Mouse (Mus musculus): ENCODE measurements around the gene Astl. TPM values are rescaled to one million over a fixed set of nuclear protein-coding genes. Genes with fewer than 3 reads are reported as not detected.

Astl gene
- total and polyA plus RNA-seq, 2 experiments from 2014 or later = not detected

GRCm38 (mm10) chr2:127390846-127391245 is 52.4 kb downstream of the Astl start:
- 71% methylated on average over 4 of the region's 4 CpGs for WGBS
- TF ChIP-seq CTCF (IDR thresholded peaks at IDR 0.05) = no peak
- no peak for DNase-seq (ENCODE audit: low spot score)
- no peak for ATAC-seq (ENCODE audit: low FRiP score)
- H3K9me3 ChIP-seq (ENCODE audit: low read length) = no peaks in the 10 kb centered on the region
- H3K9ac ChIP-seq (replicated peaks; ENCODE audit: low read length, poor library complexity, severe bottlenecking) = no peak overlapping the region
- no peak overlapping the region for H3K4me2 ChIP-seq (ENCODE audit: low read depth, low read length, poor library complexity, severe bottlenecking)
- no peaks in the 10 kb centered on the region for H3K36me3 ChIP-seq (ENCODE audit: insufficient read depth, low read length)
- no peak overlapping the region for H3K4me3 ChIP-seq (ENCODE audit: low read depth, low read length)
- no peaks in the 10 kb centered on the region for H3K4me1 ChIP-seq (ENCODE audit: insufficient read depth, low read length)
- H3K27me3 ChIP-seq (ENCODE audit: insufficient read depth, low read length) = no peaks in the 10 kb centered on the region
- no peak overlapping the region for H3K27ac ChIP-seq (ENCODE audit: low read depth, low read length)

GRCm38 (mm10) chr2:127391323-127391722 is 52.9 kb downstream of the Astl start:
- ATAC-seq (ENCODE audit: low FRiP score) = no peak
- 81% methylated on average over 3 of the region's 3 CpGs for WGBS
- Histone ChIP-seq H3K27me3 (ENCODE audit: insufficient read depth, low read length) (no peaks in the 10 kb centered on the region), H3K36me3 (ENCODE audit: insufficient read depth, low read length) (no peaks in the 10 kb centered on the region), H3K4me1 (ENCODE audit: insufficient read depth, low read length) (no peaks in the 10 kb centered on the region), H3K9me3 (ENCODE audit: low read length) (no peaks in the 10 kb centered on the region), H3K9ac (replicated peaks; ENCODE audit: low read length, poor library complexity, severe bottlenecking) (no peak overlapping the region), H3K4me3 (ENCODE audit: low read depth, low read length) (no peak overlapping the region), H3K27ac (ENCODE audit: low read depth, low read length) (no peak overlapping the region), H3K4me2 (ENCODE audit: low read depth, low read length, poor library complexity, severe bottlenecking) (no peak overlapping the region)
- TF ChIP-seq CTCF (IDR thresholded peaks at IDR 0.05) = no peak
- DNase-seq (ENCODE audit: low spot score) = no peak

- no peaks in the 10 kb centered on the region for H3K36me3 ChIP-seq (ENCODE audit: insufficient read depth, low read length)
- no peak for TF ChIP-seq CTCF (IDR thresholded peaks at IDR 0.05)
- WGBS = 90% methylated on average over 5 of the region's 5 CpGs
These were observed 56.2 kb downstream of the Astl start for GRCm38 (mm10) chr2:127394606-127395161.

GRCm38 (mm10) chr2:127398738-127399137 is 60.3 kb downstream of the Astl start:
- H3K9me3 ChIP-seq (ENCODE audit: low read length) = no peaks in the 10 kb centered on the region
- H3K4me2 ChIP-seq (ENCODE audit: low read depth, low read length, poor library complexity, severe bottlenecking) = no peak overlapping the region
- 91% methylated on average over 7 of the region's 7 CpGs for WGBS
- no peak overlapping the region for H3K27ac ChIP-seq (ENCODE audit: low read depth, low read length)
- H3K9ac ChIP-seq (replicated peaks; ENCODE audit: low read length, poor library complexity, severe bottlenecking) = no peak overlapping the region
- H3K36me3 ChIP-seq (ENCODE audit: insufficient read depth, low read length) = no peaks in the 10 kb centered on the region
- no peaks in the 10 kb centered on the region for H3K27me3 ChIP-seq (ENCODE audit: insufficient read depth, low read length)
- ATAC-seq (ENCODE audit: low FRiP score) (no peak), DNase-seq (ENCODE audit: low spot score) (no peak)
- H3K4me1 ChIP-seq (ENCODE audit: insufficient read depth, low read length) = no peaks in the 10 kb centered on the region
- H3K4me3 ChIP-seq (ENCODE audit: low read depth, low read length) = no peak overlapping the region
- no peak for TF ChIP-seq CTCF (IDR thresholded peaks at IDR 0.05)

More at GRCm38 (mm10) chr2:127394606-127395161, 56.2 kb downstream of the Astl start:
- Histone ChIP-seq H3K9ac (replicated peaks; ENCODE audit: low read length, poor library complexity, severe bottlenecking) (no peak overlapping the region), H3K4me1 (ENCODE audit: insufficient read depth, low read length) (no peaks in the 10 kb centered on the region), H3K27ac (ENCODE audit: low read depth, low read length) (no peak overlapping the region), H3K4me2 (ENCODE audit: low read depth, low read length, poor library complexity, severe bottlenecking) (no peak overlapping the region), H3K27me3 (ENCODE audit: insufficient read depth, low read length) (no peaks in the 10 kb centered on the region), H3K4me3 (ENCODE audit: low read depth, low read length) (no peak overlapping the region), H3K9me3 (ENCODE audit: low read length) (no peaks in the 10 kb centered on the region)
- ATAC-seq (ENCODE audit: low FRiP score) = no peak
- no peak for DNase-seq (ENCODE audit: low spot score)

Other genes with a start within 250 kb of the Astl start
- 4.0 and 6.6 TPM in 2 replicates for gene Ncaph, start 204.7 kb upstream of the Astl start, total RNA-seq (2014; rRNA removed)
- 6.3 and 6.7 TPM in 2 replicates for gene Ncaph, start 204.7 kb upstream of the Astl start, polyA plus RNA-seq (2015; fragmentation: Nextera tagmentation; extraction: Ambion mirVana)
- 9.6 and 11.2 TPM in 2 replicates for gene Itpripl1, start 195.2 kb upstream of the Astl start, total RNA-seq (2014; rRNA removed)
- 7.0 and 7.6 TPM in 2 replicates for gene Itpripl1, start 195.2 kb upstream of the Astl start, polyA plus RNA-seq (2015; fragmentation: Nextera tagmentation; extraction: Ambion mirVana)
- gene 1810024B03Rik, start 130.4 kb upstream of the Astl start, total RNA-seq (2014; rRNA removed) = 0.66 TPM in 1 of 2 replicates, not detected in the other
- 0.96 and 1.2 TPM in 2 replicates for gene 1810024B03Rik, start 130.4 kb upstream of the Astl start, polyA plus RNA-seq (2015; fragmentation: Nextera tagmentation; extraction: Ambion mirVana)
- 95.1 and 106 TPM in 2 replicates for gene Snrnp200, start 130.3 kb upstream of the Astl start, total RNA-seq (2014; rRNA removed)
- gene Snrnp200, start 130.3 kb upstream of the Astl start, polyA plus RNA-seq (2015; fragmentation: Nextera tagmentation; extraction: Ambion mirVana) = 32.5 and 32.9 TPM in 2 replicates
- gene Ciao1, start 90.8 kb upstream of the Astl start, total RNA-seq (2014; rRNA removed) = 27.5 and 33.9 TPM in 2 replicates
- 23.9 and 29.8 TPM in 2 replicates for gene Ciao1, start 90.8 kb upstream of the Astl start, polyA plus RNA-seq (2015; fragmentation: Nextera tagmentation; extraction: Ambion mirVana)
- 108 and 131 TPM in 2 replicates for gene Tmem127, start 90.7 kb upstream of the Astl start, total RNA-seq (2014; rRNA removed)
- 74.0 and 75.5 TPM in 2 replicates for gene Tmem127, start 90.7 kb upstream of the Astl start, polyA plus RNA-seq (2015; fragmentation: Nextera tagmentation; extraction: Ambion mirVana)
- gene Stard7, start 68.4 kb upstream of the Astl start, total RNA-seq (2014; rRNA removed) = 151 and 167 TPM in 2 replicates
- 100 and 104 TPM in 2 replicates for gene Stard7, start 68.4 kb upstream of the Astl start, polyA plus RNA-seq (2015; fragmentation: Nextera tagmentation; extraction: Ambion mirVana)
- 10.8 and 18.0 TPM in 2 replicates for gene Dusp2, start 2.5 kb upstream of the Astl start, total RNA-seq (2014; rRNA removed)
- gene Dusp2, start 2.5 kb upstream of the Astl start, polyA plus RNA-seq (2015; fragmentation: Nextera tagmentation; extraction: Ambion mirVana) = 23.0 and 23.6 TPM in 2 replicates
- gene Adra2b, start 24.6 kb downstream of the Astl start, total RNA-seq (2014; rRNA removed) = 0.66 and 0.71 TPM in 2 replicates
- gene Adra2b, start 24.6 kb downstream of the Astl start, polyA plus RNA-seq (2015; fragmentation: Nextera tagmentation; extraction: Ambion mirVana) = 0.54 and 0.68 TPM in 2 replicates
- 0.09 and 0.55 TPM in 2 replicates for gene Gpat2, start 86.6 kb downstream of the Astl start, total RNA-seq (2014; rRNA removed)
- 0.16 and 0.23 TPM in 2 replicates for gene Gpat2, start 86.6 kb downstream of the Astl start, polyA plus RNA-seq (2015; fragmentation: Nextera tagmentation; extraction: Ambion mirVana)
- 25.1 and 32.4 TPM in 2 replicates for gene Fahd2a, start 105.9 kb downstream of the Astl start, total RNA-seq (2014; rRNA removed)
- 27.3 and 29.2 TPM in 2 replicates for gene Fahd2a, start 105.9 kb downstream of the Astl start, polyA plus RNA-seq (2015; fragmentation: Nextera tagmentation; extraction: Ambion mirVana)
- gene Kcnip3, start 183.5 kb downstream of the Astl start, total RNA-seq (2014; rRNA removed) = 24.6 and 33.2 TPM in 2 replicates
- gene Kcnip3, start 183.5 kb downstream of the Astl start, polyA plus RNA-seq (2015; fragmentation: Nextera tagmentation; extraction: Ambion mirVana) = 14.2 and 17.1 TPM in 2 replicates
- 0.44 TPM in 1 of 2 replicates, not detected in the other for gene Prom2, start 202.8 kb downstream of the Astl start, total RNA-seq (2014; rRNA removed)
- 0.06 and 0.09 TPM in 2 replicates for gene Prom2, start 202.8 kb downstream of the Astl start, polyA plus RNA-seq (2015; fragmentation: Nextera tagmentation; extraction: Ambion mirVana)
- gene Zfp661, start 248.5 kb downstream of the Astl start, total RNA-seq (2014; rRNA removed) = 6.8 and 7.0 TPM in 2 replicates
- 3.7 and 4.1 TPM in 2 replicates for gene Zfp661, start 248.5 kb downstream of the Astl start, polyA plus RNA-seq (2015; fragmentation: Nextera tagmentation; extraction: Ambion mirVana)
- gene Mrps5, start 248.6 kb downstream of the Astl start, total RNA-seq (2014; rRNA removed) = 69.4 and 87.5 TPM in 2 replicates
- 134 and 140 TPM in 2 replicates for gene Mrps5, start 248.6 kb downstream of the Astl start, polyA plus RNA-seq (2015; fragmentation: Nextera tagmentation; extraction: Ambion mirVana)

Measured in midbrain, postnatal 0 days (tissue).